ENCODE assay signal across 19 mouse cellular contexts in genomic region chr19:10305640-10306039, GRCm38 (mm10). TPM values are rescaled to one million over a fixed set of nuclear protein-coding genes. Genes with fewer than 3 reads are reported as not detected.
A peak's percentile ranks its signal among the peaks of the same experiment; 100 is the strongest.
DNase-seq lines count a peak whose midpoint lies in the region; ATAC-seq and TF ChIP-seq lines count a peak whose summit lies in the region.
"Had no signal": no experiment of that assay in that cellular context is flagged by ENCODE, and none has a peak within 500 bp of the region (broad histone marks: within the 10 kb centered on the region; RNA-seq: fewer than 3 reads in every experiment).

No protein-coding gene starts in this region.

- no peak for DNase-seq in midbrain, postnatal 0 days (ENCODE audit: low spot score)
- DNase-seq in midbrain, embryonic 11.5 days (ENCODE audit: low spot score, missing footprints) = no peak
- peak; percentile 33 for DNase-seq in MN1 (ENCODE audit: low spot score)
- DNase-seq in testis, postnatal 14 days (ENCODE audit: low spot score) = no peak
- DNase-seq in frontal cortex, postnatal 10 days (ENCODE audit: low spot score in 2 of 2) = no peak
- DNase-seq: gastrocnemius, postnatal 14 days; lung, embryonic 14.5 days; lung, postnatal 4 days had no signal

- H3K4me3 ChIP-seq in intestine, embryonic 15.5 days (replicated peaks) = no peak overlapping the region
- no peak overlapping the region for H3K4me3 ChIP-seq in intestine, embryonic 16.5 days (ENCODE audit: low read length)
- H3K4me3 ChIP-seq in midbrain, postnatal 0 days (ENCODE audit: low read depth, low read length) = no peak overlapping the region
- no peak overlapping the region for H3K4me3 ChIP-seq in midbrain, embryonic 11.5 days (ENCODE audit: low read depth, low read length)
- H3K4me3 ChIP-seq in small intestine, adult 2 months (ENCODE audit: low read depth, low read length) = peak overlapping the region; percentile 11

- H3K27me3 ChIP-seq in intestine, embryonic 15.5 days (replicated peaks) = no peaks in the 10 kb centered on the region
- no peaks in the 10 kb centered on the region for H3K27me3 ChIP-seq in intestine, embryonic 16.5 days (replicated peaks; ENCODE audit: control insufficient read depth, insufficient read depth, low read length)
- H3K27me3 ChIP-seq in midbrain, postnatal 0 days (ENCODE audit: insufficient read depth, low read length) = no peaks in the 10 kb centered on the region
- H3K27me3 ChIP-seq in midbrain, embryonic 11.5 days (ENCODE audit: control insufficient read depth, insufficient read depth, low read length) = no peaks in the 10 kb centered on the region; the same call in 1 of the 2 replicates
- H3K27me3 ChIP-seq in small intestine, adult 2 months (ENCODE audit: control insufficient read depth, insufficient read depth, low read length) = no peaks in the 10 kb centered on the region

- ATAC-seq in intestine, embryonic 15.5 days = no peak
- no peak for ATAC-seq in intestine, embryonic 16.5 days
- ATAC-seq in midbrain, postnatal 0 days (ENCODE audit: low FRiP score) = no peak
- ATAC-seq in midbrain, embryonic 11.5 days (ENCODE audit: low FRiP score) = no peak
- ATAC-seq: inflammation-experienced regulatory T-cells, adult 6 months had no signal

- H3K27ac ChIP-seq in intestine, embryonic 15.5 days = no peak overlapping the region
- H3K27ac ChIP-seq in intestine, embryonic 16.5 days (ENCODE audit: low read length) = no peak overlapping the region
- H3K27ac ChIP-seq in midbrain, postnatal 0 days (ENCODE audit: low read depth, low read length) = no peak overlapping the region; the same call in 1 of the 2 replicates
- no peak overlapping the region for H3K27ac ChIP-seq in midbrain, embryonic 11.5 days (ENCODE audit: low read depth, low read length)
- no peak overlapping the region for H3K27ac ChIP-seq in small intestine, adult 2 months (ENCODE audit: insufficient read depth, low read depth, low read length)
- H3K27ac ChIP-seq: neural tube, embryonic 13.5 days had no signal

- TF ChIP-seq POLR2A in small intestine, adult 2 months (IDR thresholded peaks at IDR 0.05; ENCODE audit: low read depth, low read length) = no peak

- WGBS in intestine, embryonic 15.5 days = 67% methylated on average over 12 of the region's 12 CpGs
- 71% methylated on average over 12 of the region's 12 CpGs for WGBS in intestine, embryonic 16.5 days
- WGBS in midbrain, postnatal 0 days = 81% methylated on average over 12 of the region's 12 CpGs
- 83% methylated on average over 12 of the region's 12 CpGs for WGBS in midbrain, embryonic 11.5 days
- 17% methylated on average over 12 of the region's 12 CpGs for WGBS in small intestine, adult 2 months

- H3K4me1 ChIP-seq in intestine, embryonic 15.5 days (replicated peaks) = peaks cover 28% of the 10 kb centered on the region
- H3K4me1 ChIP-seq in intestine, embryonic 16.5 days (ENCODE audit: control insufficient read depth, insufficient read depth, low read length) = peaks cover 19% of the 10 kb centered on the region; the same call in 1 of the 2 replicates
- H3K4me1 ChIP-seq in midbrain, postnatal 0 days (ENCODE audit: insufficient read depth, low read length) = peaks cover 13% of the 10 kb centered on the region; the same call in 1 of the 2 replicates
- peaks cover 3% of the 10 kb centered on the region for H3K4me1 ChIP-seq in midbrain, embryonic 11.5 days (ENCODE audit: control insufficient read depth, insufficient read depth, low read length)
- H3K4me1 ChIP-seq in small intestine, adult 2 months (ENCODE audit: control insufficient read depth, insufficient read depth, insufficient read length, low read length) = peaks cover 7% of the 10 kb centered on the region

- H3K9ac ChIP-seq in intestine, embryonic 15.5 days = no peak overlapping the region
- H3K9ac ChIP-seq in intestine, embryonic 16.5 days (ENCODE audit: low read depth, low read length) = no peak overlapping the region
- 0 out of 2 replicates have a peak overlapping the region, but pooled peaks have one; percentile 86 for H3K9ac ChIP-seq in midbrain, postnatal 0 days (replicated peaks; ENCODE audit: low read length, poor library complexity, severe bottlenecking)
- H3K9ac ChIP-seq in midbrain, embryonic 11.5 days (ENCODE audit: low read length) = no peak overlapping the region

- H3K4me2 ChIP-seq in intestine, embryonic 15.5 days (replicated peaks) = peak overlapping the region; percentile 94; the same call in 1 of the 2 replicates
- no peak overlapping the region for H3K4me2 ChIP-seq in intestine, embryonic 16.5 days (ENCODE audit: low read depth, low read length)
- no peak overlapping the region for H3K4me2 ChIP-seq in midbrain, postnatal 0 days (ENCODE audit: low read depth, low read length, poor library complexity, severe bottlenecking)
- no peak overlapping the region for H3K4me2 ChIP-seq in midbrain, embryonic 11.5 days

- TF ChIP-seq CTCF in midbrain, postnatal 0 days (IDR thresholded peaks at IDR 0.05) = no peak
- TF ChIP-seq CTCF in small intestine, adult 2 months (IDR thresholded peaks at IDR 0.05; ENCODE audit: extremely low read depth, insufficient read length, insufficient replicate concordance, low read depth, low read length) = no peak

- no peaks in the 10 kb centered on the region for H3K36me3 ChIP-seq in intestine, embryonic 15.5 days
- no peaks in the 10 kb centered on the region for H3K36me3 ChIP-seq in intestine, embryonic 16.5 days (ENCODE audit: control insufficient read depth, insufficient read depth, low read length)
- H3K36me3 ChIP-seq in midbrain, postnatal 0 days (ENCODE audit: insufficient read depth, low read length) = no peaks in the 10 kb centered on the region
- no peaks in the 10 kb centered on the region for H3K36me3 ChIP-seq in midbrain, embryonic 11.5 days (ENCODE audit: control insufficient read depth, insufficient read depth, low read length)
- H3K36me3 ChIP-seq in small intestine, adult 2 months (ENCODE audit: control insufficient read depth, insufficient read depth, low read length) = no peaks in the 10 kb centered on the region
- H3K36me3 ChIP-seq: embryonic facial prominence, embryonic 10.5 days; hindbrain, embryonic 10.5 days; midbrain, embryonic 10.5 days; neural tube, embryonic 13.5 days had no signal

- H3K9me3 ChIP-seq in intestine, embryonic 15.5 days = no peaks in the 10 kb centered on the region
- no peaks in the 10 kb centered on the region for H3K9me3 ChIP-seq in intestine, embryonic 16.5 days (ENCODE audit: control insufficient read depth, low read length)
- H3K9me3 ChIP-seq in midbrain, postnatal 0 days (ENCODE audit: low read length) = no peaks in the 10 kb centered on the region
- no peaks in the 10 kb centered on the region for H3K9me3 ChIP-seq in midbrain, embryonic 11.5 days (ENCODE audit: control insufficient read depth, low read length)
- H3K9me3 ChIP-seq: embryonic facial prominence, embryonic 10.5 days; hindbrain, embryonic 10.5 days; midbrain, embryonic 10.5 days; neural tube, embryonic 13.5 days had no signal

RNA-seq across cellular contexts. Expression of gene Dagla, which starts 1.0 kb away (rescaled TPM):
- 3.5 and 3.6 TPM in 2 replicates for polyA plus RNA-seq in intestine, embryonic 15.5 days (2015; fragmentation: Nextera tagmentation; extraction: Ambion mirVana)
- 2.6 and 3.2 TPM in 2 replicates for polyA plus RNA-seq in intestine, embryonic 16.5 days (2015; fragmentation: Nextera tagmentation; extraction: Ambion mirVana)
- total RNA-seq in midbrain, postnatal 0 days (2014; rRNA removed) = 29.9 and 40.8 TPM in 2 replicates
- 12.8 and 13.7 TPM in 2 replicates for polyA plus RNA-seq in midbrain, postnatal 0 days (2015; fragmentation: Nextera tagmentation; extraction: Ambion mirVana)
- 1.2 and 1.3 TPM in 2 replicates for polyA plus RNA-seq in midbrain, embryonic 11.5 days (2014; fragmentation: Nextera tagmentation; extraction: Ambion mirVana)
- 5.6 and 8.7 TPM in 2 replicates for polyA plus RNA-seq in small intestine, adult 2 months (2012; rRNA removed)
- total RNA-seq: common myeloid progenitor, adult 5-6 weeks; MEL; monocyte, adult 5-6 weeks had no signal
